Mouse (Mus musculus) urinary bladder, adult 18-20 months (tissue): Measurements from ENCODE around the gene Dmrtb1.
A peak's percentile ranks its signal among the peaks of the same experiment; 100 is the strongest.

ENCODE experiments used
- DNase-seq, 2 experiments: peaks; one replicate each; pipeline ENCODE4 v3.0.0; 2022; ENCODE audit warnings: low spot score in 2 of 2, mixed read lengths in 2 of 2

Dmrtb1 gene

GRCm38 (mm10) chr4:107681099-107681849, 2.8 kb downstream of the Dmrtb1 start:
- DNase-seq, result no peak

- no peak for DNase-seq
Measured at GRCm38 (mm10) chr4:107680311-107681098, 3.5 kb downstream of the Dmrtb1 start.

- no peak for DNase-seq
Measured at GRCm38 (mm10) chr4:107675645-107676044, 8.4 kb downstream of the Dmrtb1 start.

- no peak for DNase-seq
Measured at GRCm38 (mm10) chr4:107674322-107674644, 9.7 kb downstream of the Dmrtb1 start.

GRCm38 (mm10) chr4:107673638-107674321, 10.2 kb downstream of the Dmrtb1 start:
- peak; percentile 37 to 55 for DNase-seq

- no peak for DNase-seq
Measured at GRCm38 (mm10) chr4:107670731-107671130, 13.3 kb downstream of the Dmrtb1 start.

- DNase-seq, result no peak
Measured at GRCm38 (mm10) chr4:107668514-107668913, 15.5 kb downstream of the Dmrtb1 start.

GRCm38 (mm10) chr4:107660649-107661048, 23.4 kb downstream of the Dmrtb1 start:
- DNase-seq, result no peak

- no peak for DNase-seq
Measured at GRCm38 (mm10) chr4:107653280-107653643, 30.8 kb downstream of the Dmrtb1 start.

- DNase-seq, result peak; percentile 46 to 63
Measured at GRCm38 (mm10) chr4:107652598-107653279, 31.3 kb downstream of the Dmrtb1 start.

- no peak for DNase-seq
Measured at GRCm38 (mm10) chr4:107651021-107651496, 33.0 kb downstream of the Dmrtb1 start.

GRCm38 (mm10) chr4:107648959-107649485, 35.0 kb downstream of the Dmrtb1 start:
- DNase-seq, result no peak

GRCm38 (mm10) chr4:107641624-107642023, 42.4 kb downstream of the Dmrtb1 start:
- no peak for DNase-seq

GRCm38 (mm10) chr4:107638303-107638702, 45.7 kb downstream of the Dmrtb1 start:
- DNase-seq, result no peak

GRCm38 (mm10) chr4:107637670-107638069, 46.4 kb downstream of the Dmrtb1 start:
- peak in 1 of 2 experiments; percentile 49 for DNase-seq

GRCm38 (mm10) chr4:107636099-107636498, 47.9 kb downstream of the Dmrtb1 start:
- no peak for DNase-seq

- DNase-seq, result no peak
Measured at GRCm38 (mm10) chr4:107634631-107635030, 49.4 kb downstream of the Dmrtb1 start.

- DNase-seq, result no peak
Measured at GRCm38 (mm10) chr4:107628921-107629411, 55.1 kb downstream of the Dmrtb1 start.

GRCm38 (mm10) chr4:107628226-107628625, 55.8 kb downstream of the Dmrtb1 start:
- no peak for DNase-seq
